ENCODE assay signal across 9 mouse cellular contexts in genomic region chr2:31245051-31245450, GRCm38 (mm10). TPM values are rescaled to one million over a fixed set of nuclear protein-coding genes. Genes with fewer than 3 reads are reported as not detected.
DNase-seq lines count a peak whose midpoint lies in the region; ATAC-seq and TF ChIP-seq lines count a peak whose summit lies in the region.
"Had no signal": no experiment of that assay in that cellular context is flagged by ENCODE, and none has a peak within 500 bp of the region (broad histone marks: within the 10 kb centered on the region; RNA-seq: fewer than 3 reads in every experiment).

No protein-coding gene starts in this region.

- no peak for TF ChIP-seq CTCF in cortical plate, adult 2 months (IDR thresholded peaks at IDR 0.05; ENCODE audit: extremely low read depth, insufficient read depth, low read length)

- peak overlapping the region; percentile 96 for H3K9ac ChIP-seq in heart, embryonic 14.5 days (ENCODE audit: low read length)
- H3K9ac ChIP-seq in hindbrain, embryonic 11.5 days (ENCODE audit: low read depth, low read length), result peak overlapping the region; percentile 95
- peak overlapping the region; percentile 96 for H3K9ac ChIP-seq in midbrain, embryonic 12.5 days (replicated peaks)

- WGBS in heart, embryonic 14.5 days, result 20% methylated on average over 5 of the region's 5 CpGs
- WGBS in hindbrain, embryonic 11.5 days, result 14% methylated on average over 5 of the region's 5 CpGs
- 20% methylated on average over 5 of the region's 5 CpGs for WGBS in midbrain, embryonic 12.5 days

- peak overlapping the region; percentile 80 for H3K4me2 ChIP-seq in heart, embryonic 14.5 days (ENCODE audit: low read length)
- H3K4me2 ChIP-seq in hindbrain, embryonic 11.5 days (replicated peaks; ENCODE audit: low read depth, low read length), result peak overlapping the region; percentile 82
- peak overlapping the region; percentile 85 for H3K4me2 ChIP-seq in midbrain, embryonic 12.5 days (replicated peaks)

- DNase-seq in heart, postnatal 25 days (ENCODE audit: low spot score), result no peak
- no peak for DNase-seq in hindbrain, embryonic 11.5 days (ENCODE audit: low spot score)
- DNase-seq in urinary bladder, postnatal 10 days (ENCODE audit: low spot score), result no peak
- DNase-seq in frontal cortex, postnatal 14 days (ENCODE audit: low spot score in 2 of 2), result no peak
- DNase-seq in right cerebral cortex, adult 18-20 months, result no peak

- ATAC-seq in heart, embryonic 14.5 days (ENCODE audit: insufficient number of reproducible peaks, insufficient read depth, low FRiP score, low read depth), result no peak
- no peak for ATAC-seq in hindbrain, embryonic 11.5 days (ENCODE audit: low FRiP score)
- ATAC-seq in midbrain, embryonic 12.5 days (ENCODE audit: low FRiP score, low read depth), result no peak

- intact Hi-C loops in heart, postnatal 25 days (cut with DNase I), result loop anchor here (1.0 kb wide), 1 partner anchor 19 kb away; no protein-coding TSS in a partner anchor

- peaks cover 37 to 53% of the 10 kb centered on the region in 2 experiments for H3K4me1 ChIP-seq in heart, embryonic 14.5 days (ENCODE audit: control insufficient read depth in 2 of 2, insufficient read depth in 2 of 2, low read length in 2 of 2)
- no peaks in the 10 kb centered on the region for H3K4me1 ChIP-seq in cortical plate, adult 2 months (ENCODE audit: control insufficient read depth, insufficient read depth, low read length)
- peaks cover 6% of the 10 kb centered on the region for H3K4me1 ChIP-seq in hindbrain, embryonic 11.5 days (replicated peaks; ENCODE audit: control insufficient read depth, insufficient read depth, low read length)
- peaks cover 27% of the 10 kb centered on the region for H3K4me1 ChIP-seq in midbrain, embryonic 12.5 days

- H3K36me3 ChIP-seq in heart, embryonic 14.5 days (ENCODE audit: control insufficient read depth, insufficient read depth, low read length), result peaks cover 16% of the 10 kb centered on the region
- no peaks in the 10 kb centered on the region for H3K36me3 ChIP-seq in hindbrain, embryonic 11.5 days (ENCODE audit: control insufficient read depth, insufficient read depth, low read length)
- 0 out of 2 replicates have a peak, but pooled peaks cover 5% of the 10 kb centered on the region for H3K36me3 ChIP-seq in midbrain, embryonic 12.5 days

- TF ChIP-seq POLR2A in cortical plate, adult 2 months (IDR thresholded peaks at IDR 0.05; ENCODE audit: extremely low read depth, insufficient read depth, low read length), result no peak

- peak overlapping the region; percentile 26 to 89 for H3K27ac ChIP-seq in heart, embryonic 14.5 days (replicated peaks in 1 of 2; ENCODE audit: control insufficient read depth in 1 of 2, insufficient read depth in 1 of 2, low read depth in 2 of 2, low read length in 2 of 2)
- peak overlapping the region; percentile 27; the same call in 1 of the 2 replicates for H3K27ac ChIP-seq in cortical plate, adult 2 months (ENCODE audit: insufficient read depth, low read length)
- peak overlapping the region; percentile 86 for H3K27ac ChIP-seq in hindbrain, embryonic 11.5 days (ENCODE audit: low read depth, low read length)
- peak overlapping the region; percentile 87 for H3K27ac ChIP-seq in midbrain, embryonic 12.5 days (replicated peaks)

- 0 out of 2 replicates have a peak, but pooled peaks cover 5% of the 10 kb centered on the region for H3K27me3 ChIP-seq in heart, embryonic 14.5 days (ENCODE audit: control insufficient read depth, insufficient read depth, low read length)
- H3K27me3 ChIP-seq in hindbrain, embryonic 11.5 days (ENCODE audit: control insufficient read depth, insufficient read depth, low read length), result no peaks in the 10 kb centered on the region; the same call in 1 of the 2 replicates
- H3K27me3 ChIP-seq in midbrain, embryonic 12.5 days, result peaks cover 47% of the 10 kb centered on the region
- H3K27me3 ChIP-seq: Patski had no signal

- H3K9me3 ChIP-seq in heart, embryonic 14.5 days (ENCODE audit: control insufficient read depth, low read length), result no peaks in the 10 kb centered on the region
- no peaks in the 10 kb centered on the region for H3K9me3 ChIP-seq in hindbrain, embryonic 11.5 days (ENCODE audit: control insufficient read depth, low read length)
- H3K9me3 ChIP-seq in midbrain, embryonic 12.5 days, result no peaks in the 10 kb centered on the region

- peak overlapping the region; percentile 69 to 89 for H3K4me3 ChIP-seq in heart, embryonic 14.5 days (ENCODE audit: control insufficient read depth in 1 of 2, insufficient read depth in 1 of 2, low read depth in 1 of 2, low read length in 2 of 2)
- H3K4me3 ChIP-seq in cortical plate, adult 2 months (ENCODE audit: insufficient read depth, low read length), result peak overlapping the region; percentile 99
- peak overlapping the region; percentile 88 for H3K4me3 ChIP-seq in hindbrain, embryonic 11.5 days (ENCODE audit: low read depth, low read length)
- H3K4me3 ChIP-seq in midbrain, embryonic 12.5 days, result peak overlapping the region; percentile 92

RNA-seq across cellular contexts. Expression of gene Ncs1, which starts 0.6 kb away (rescaled TPM):
- polyA plus RNA-seq in heart, embryonic 14.5 days (2014; fragmentation: Nextera tagmentation; extraction: Ambion mirVana), result 51.7 and 52.2 TPM in 2 replicates
- 10 to 100 TPM; 11.3 to 11.6 TPM for total RNA-seq in heart, postnatal 25 days (2021)
- 167 and 176 TPM in 2 replicates for polyA plus RNA-seq in cortical plate, adult 2 months (2012; rRNA removed)
- polyA plus RNA-seq in hindbrain, embryonic 11.5 days (2014; fragmentation: Nextera tagmentation; extraction: Ambion mirVana), result 70.5 and 76.5 TPM in 2 replicates
- polyA plus RNA-seq in midbrain, embryonic 12.5 days (2016; fragmentation: Nextera tagmentation; extraction: Ambion mirVana), result 75.8 and 90.3 TPM in 2 replicates

Comparison
In these comparisons a context has a peak if more than half of its experiments do, and no peak if none do; other contexts are left out.
1. H3K27ac ChIP-seq: peak in every context shown above with its lines; median percentile 87 in midbrain, embryonic 12.5 days; 86 in hindbrain, embryonic 11.5 days; 58 in heart, embryonic 14.5 days; 27 in cortical plate, adult 2 months.